Mouse (Mus musculus): ENCODE measurements around the gene Kctd20. TPM values are rescaled to one million over a fixed set of nuclear protein-coding genes. Genes with fewer than 3 reads are reported as not detected.

Kctd20 gene
- total and polyA plus RNA-seq, 2 experiments from 2014 or later: 35.3 to 41.5 TPM

DNA sequence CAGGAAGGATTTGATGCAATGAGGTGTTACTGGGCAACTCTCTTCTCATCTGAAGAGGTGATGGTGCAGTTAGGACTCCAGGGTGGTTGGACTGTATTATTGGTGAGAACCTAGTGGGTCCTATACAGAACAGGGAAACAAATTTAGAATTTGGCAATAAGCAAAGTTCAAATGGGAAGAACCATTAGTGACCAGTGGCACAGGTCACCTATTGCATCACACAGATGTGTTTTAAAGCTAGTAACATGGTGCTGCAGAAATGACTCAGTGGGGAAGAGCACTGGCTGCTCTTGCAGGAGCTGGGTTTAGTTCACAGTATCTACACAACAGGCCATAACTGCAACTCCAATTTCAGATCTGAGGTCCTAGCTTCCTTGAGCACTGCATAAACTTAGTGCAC is 18.4 kb downstream of the Kctd20 start:
- Histone ChIP-seq H3K4me1 (ENCODE audit: control insufficient read depth, insufficient read depth) (no peaks in the 10 kb centered on the region), H3K27ac (ENCODE audit: low read depth) (no peak overlapping the region), H3K9me3 (replicated peaks; ENCODE audit: control insufficient read depth, low read length) (no peaks in the 10 kb centered on the region), H3K4me2 (ENCODE audit: low read depth, low read length) (no peak overlapping the region), H3K4me3 (ENCODE audit: low read depth, low read length) (no peak overlapping the region), H3K27me3 (ENCODE audit: control insufficient read depth, insufficient read depth, low read length) (no peaks in the 10 kb centered on the region), H3K9ac (replicated peaks; ENCODE audit: low read depth, low read length) (no peak overlapping the region), H3K36me3 (replicated peaks; ENCODE audit: control insufficient read depth, insufficient read depth, low read length) (peaks cover 99% of the 10 kb centered on the region)
- ATAC-seq (ENCODE audit: insufficient read depth, low read depth) (no peak), DNase-seq (ENCODE audit: low spot score) (no peak)
- TF ChIP-seq CTCF (IDR thresholded peaks at IDR 0.05; ENCODE audit: low read depth): no peak
- no peak for TF ChIP-seq EP300 (IDR thresholded peaks at IDR 0.05; ENCODE audit: low read depth)

DNA sequence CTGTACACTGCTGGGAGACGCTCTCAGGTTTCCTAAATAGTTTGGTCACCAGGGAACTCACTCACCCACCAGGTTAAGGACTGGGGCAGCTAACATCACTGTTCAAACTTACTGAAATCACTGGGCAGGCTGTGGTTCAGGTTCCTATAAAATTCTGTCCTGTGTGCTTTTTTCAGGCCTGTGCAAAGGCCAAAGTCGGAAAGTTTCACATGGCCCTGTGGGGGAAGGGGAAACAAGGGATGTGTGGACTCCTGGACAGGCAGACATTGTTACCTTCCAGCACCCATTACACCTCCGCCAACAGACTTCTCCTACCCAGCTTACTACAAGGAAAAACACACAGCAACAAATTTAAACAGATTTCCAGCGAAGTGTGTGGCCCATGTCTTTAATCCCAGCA is 27.3 kb downstream of the Kctd20 start:
- no peaks in the 10 kb centered on the region for H3K9me3 ChIP-seq (replicated peaks; ENCODE audit: control insufficient read depth, low read length)
- H3K4me1 ChIP-seq (ENCODE audit: control insufficient read depth, insufficient read depth): no peaks in the 10 kb centered on the region
- no peak for TF ChIP-seq CTCF (IDR thresholded peaks at IDR 0.05; ENCODE audit: low read depth)
- no peak for TF ChIP-seq EP300 (IDR thresholded peaks at IDR 0.05; ENCODE audit: low read depth)
- no peaks in the 10 kb centered on the region for H3K27me3 ChIP-seq (ENCODE audit: control insufficient read depth, insufficient read depth, low read length)
- no peak overlapping the region for H3K27ac ChIP-seq (ENCODE audit: low read depth)
- no peak for DNase-seq (ENCODE audit: low spot score)
- H3K36me3 ChIP-seq (replicated peaks; ENCODE audit: control insufficient read depth, insufficient read depth, low read length): peaks cover 84% of the 10 kb centered on the region
- no peak for ATAC-seq (ENCODE audit: insufficient read depth, low read depth)
- no peak overlapping the region for H3K9ac ChIP-seq (replicated peaks; ENCODE audit: low read depth, low read length)
- H3K4me2 ChIP-seq (ENCODE audit: low read depth, low read length): no peak overlapping the region
- H3K4me3 ChIP-seq (ENCODE audit: low read depth, low read length): no peak overlapping the region
- 92% methylated on average over 4 of the region's 4 CpGs for WGBS

DNA sequence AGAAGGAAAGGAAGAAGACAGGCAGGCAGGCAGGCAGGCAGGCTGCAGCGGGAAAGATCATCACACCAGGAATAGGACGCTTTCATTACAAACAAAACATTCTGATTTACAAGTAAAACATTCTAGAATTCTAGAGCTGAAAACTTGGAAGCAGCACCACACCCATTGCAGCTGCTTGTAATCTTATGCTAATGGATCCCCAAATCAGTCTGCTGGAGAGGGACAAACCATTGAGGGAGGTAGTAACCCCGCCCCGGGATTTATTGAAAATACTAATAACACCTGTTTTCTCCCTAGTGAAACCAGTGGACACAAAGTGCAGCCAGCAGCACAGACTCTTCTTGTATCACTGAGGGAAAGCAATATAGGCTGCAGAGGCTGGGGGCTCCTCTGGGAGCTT is 29.3 kb downstream of the Kctd20 start:
- no peak for ATAC-seq (ENCODE audit: insufficient read depth, low read depth)
- H3K4me3 ChIP-seq (ENCODE audit: low read depth, low read length): no peak overlapping the region
- no peak for TF ChIP-seq EP300 (IDR thresholded peaks at IDR 0.05; ENCODE audit: low read depth)
- TF ChIP-seq CTCF (IDR thresholded peaks at IDR 0.05; ENCODE audit: low read depth): no peak
- 85% methylated on average over 4 of the region's 4 CpGs for WGBS
- no peaks in the 10 kb centered on the region for H3K9me3 ChIP-seq (replicated peaks; ENCODE audit: control insufficient read depth, low read length)
- H3K9ac ChIP-seq (replicated peaks; ENCODE audit: low read depth, low read length): no peak overlapping the region
- H3K27me3 ChIP-seq (ENCODE audit: control insufficient read depth, insufficient read depth, low read length): no peaks in the 10 kb centered on the region
- peaks cover 80% of the 10 kb centered on the region for H3K36me3 ChIP-seq (replicated peaks; ENCODE audit: control insufficient read depth, insufficient read depth, low read length)
- H3K4me2 ChIP-seq (ENCODE audit: low read depth, low read length): no peak overlapping the region
- no peak overlapping the region for H3K27ac ChIP-seq (ENCODE audit: low read depth)
- DNase-seq (ENCODE audit: low spot score): no peak
- no peaks in the 10 kb centered on the region for H3K4me1 ChIP-seq (ENCODE audit: control insufficient read depth, insufficient read depth)

- 19% methylated on average over 4 of the region's 4 CpGs for WGBS
- no peak for ATAC-seq (ENCODE audit: insufficient read depth, low read depth)
- Histone ChIP-seq H3K36me3 (replicated peaks; ENCODE audit: control insufficient read depth, insufficient read depth, low read length) (peaks cover 80% of the 10 kb centered on the region), H3K4me3 (ENCODE audit: low read depth, low read length) (no peak overlapping the region), H3K9me3 (replicated peaks; ENCODE audit: control insufficient read depth, low read length) (no peaks in the 10 kb centered on the region), H3K27ac (ENCODE audit: low read depth) (no peak overlapping the region), H3K27me3 (ENCODE audit: control insufficient read depth, insufficient read depth, low read length) (no peaks in the 10 kb centered on the region), H3K4me1 (ENCODE audit: control insufficient read depth, insufficient read depth) (no peaks in the 10 kb centered on the region), H3K4me2 (ENCODE audit: low read depth, low read length) (no peak overlapping the region), H3K9ac (replicated peaks; ENCODE audit: low read depth, low read length) (no peak overlapping the region)
- TF ChIP-seq EP300 (IDR thresholded peaks at IDR 0.05; ENCODE audit: low read depth) (no peak), CTCF (IDR thresholded peaks at IDR 0.05; ENCODE audit: low read depth) (no peak)
- DNase-seq (ENCODE audit: low spot score): no peak
Measured at GRCm38 (mm10) chr17:28982591-28982990, 30.8 kb downstream of the Kctd20 start.

- no peaks in the 10 kb centered on the region for H3K4me1 ChIP-seq (ENCODE audit: control insufficient read depth, insufficient read depth)
- H3K27me3 ChIP-seq (ENCODE audit: control insufficient read depth, insufficient read depth, low read length): no peaks in the 10 kb centered on the region
- TF ChIP-seq CTCF (IDR thresholded peaks at IDR 0.05; ENCODE audit: low read depth) (no peak), EP300 (IDR thresholded peaks at IDR 0.05; ENCODE audit: low read depth) (no peak)
- WGBS: 87% methylated on average over 1 of the region's 1 CpGs
- H3K4me2 ChIP-seq (ENCODE audit: low read depth, low read length): no peak overlapping the region
- ATAC-seq (ENCODE audit: insufficient read depth, low read depth) (no peak), DNase-seq (ENCODE audit: low spot score) (no peak)
- H3K4me3 ChIP-seq (ENCODE audit: low read depth, low read length): no peak overlapping the region
- peaks cover 76% of the 10 kb centered on the region for H3K36me3 ChIP-seq (replicated peaks; ENCODE audit: control insufficient read depth, insufficient read depth, low read length)
- no peaks in the 10 kb centered on the region for H3K9me3 ChIP-seq (replicated peaks; ENCODE audit: control insufficient read depth, low read length)
- H3K9ac ChIP-seq (replicated peaks; ENCODE audit: low read depth, low read length): no peak overlapping the region
- H3K27ac ChIP-seq (ENCODE audit: low read depth): no peak overlapping the region
Measured at GRCm38 (mm10) chr17:28984724-28985420, 33.1 kb downstream of the Kctd20 start.

- H3K9me3 ChIP-seq (replicated peaks; ENCODE audit: control insufficient read depth, low read length): no peaks in the 10 kb centered on the region
- H3K27me3 ChIP-seq (ENCODE audit: control insufficient read depth, insufficient read depth, low read length): no peaks in the 10 kb centered on the region
- H3K4me1 ChIP-seq (ENCODE audit: control insufficient read depth, insufficient read depth): no peaks in the 10 kb centered on the region
- no peak for DNase-seq (ENCODE audit: low spot score)
- no peak overlapping the region for H3K4me3 ChIP-seq (ENCODE audit: low read depth, low read length)
- no peak overlapping the region for H3K27ac ChIP-seq (ENCODE audit: low read depth)
- ATAC-seq (ENCODE audit: insufficient read depth, low read depth): no peak
- peaks cover 84% of the 10 kb centered on the region for H3K36me3 ChIP-seq (replicated peaks; ENCODE audit: control insufficient read depth, insufficient read depth, low read length)
- no peak overlapping the region for H3K4me2 ChIP-seq (ENCODE audit: low read depth, low read length)
- TF ChIP-seq CTCF (IDR thresholded peaks at IDR 0.05; ENCODE audit: low read depth): peak; percentile 41
- TF ChIP-seq EP300 (IDR thresholded peaks at IDR 0.05; ENCODE audit: low read depth): no peak
- no peak overlapping the region for H3K9ac ChIP-seq (replicated peaks; ENCODE audit: low read depth, low read length)
Measured at GRCm38 (mm10) chr17:28986833-28987232, 35.1 kb downstream of the Kctd20 start.

Data from heart, postnatal 0 days (tissue).